Mouse (Mus musculus): Measurements from ENCODE around the gene Mrpl17. TPM values are rescaled to one million over a fixed set of nuclear protein-coding genes. Genes with fewer than 3 reads are reported as not detected.

Gene Mrpl17
- total RNA-seq, 2 experiments from 2014 or later, result 98.2 to 104 TPM

- no peak for DNase-seq
Measured at GRCm38 (mm10) chr7:105786506-105787284, 24.2 kb downstream of the Mrpl17 start.

- DNase-seq, result no peak
Measured at GRCm38 (mm10) chr7:105784556-105784955, 26.3 kb downstream of the Mrpl17 start.

GRCm38 (mm10) chr7:105783861-105784260 lies 27.0 kb downstream of the Mrpl17 start:
- DNase-seq, result no peak

- peak; percentile 40 for DNase-seq
Measured at GRCm38 (mm10) chr7:105778553-105779265, 32.2 kb downstream of the Mrpl17 start.

GRCm38 (mm10) chr7:105777797-105778552 lies 32.9 kb downstream of the Mrpl17 start:
- DNase-seq, result peak; percentile 86

GRCm38 (mm10) chr7:105777316-105777715 lies 33.6 kb downstream of the Mrpl17 start:
- DNase-seq, result no peak

- DNase-seq, result no peak
Measured at GRCm38 (mm10) chr7:105776026-105776425, 34.9 kb downstream of the Mrpl17 start.

GRCm38 (mm10) chr7:105774661-105775060 lies 36.2 kb downstream of the Mrpl17 start:
- no peak for DNase-seq

GRCm38 (mm10) chr7:105773041-105773440 lies 37.9 kb downstream of the Mrpl17 start:
- DNase-seq, result no peak

GRCm38 (mm10) chr7:105772331-105772730 lies 38.6 kb downstream of the Mrpl17 start:
- DNase-seq, result no peak

GRCm38 (mm10) chr7:105769959-105770358 lies 40.9 kb downstream of the Mrpl17 start:
- peak; percentile 74 for DNase-seq

GRCm38 (mm10) chr7:105767729-105768165 lies 43.2 kb downstream of the Mrpl17 start:
- DNase-seq, result no peak

GRCm38 (mm10) chr7:105764331-105764730 lies 46.6 kb downstream of the Mrpl17 start:
- DNase-seq, result no peak

- DNase-seq, result no peak
Measured at GRCm38 (mm10) chr7:105762517-105763270, 48.2 kb downstream of the Mrpl17 start.

GRCm38 (mm10) chr7:105761813-105762484 lies 49.0 kb downstream of the Mrpl17 start:
- DNase-seq, result no peak

GRCm38 (mm10) chr7:105753281-105753680 lies 57.6 kb downstream of the Mrpl17 start:
- no peak for DNase-seq

Other genes with a start within 250 kb of the Mrpl17 start
- gene Apbb1, start 229.4 kb downstream of the Mrpl17 start, total RNA-seq (2021), result 1 to 10 TPM; 6.5 to 9.1 TPM
- not detected for gene Hpx, start 211.0 kb downstream of the Mrpl17 start, total RNA-seq (2021)
- gene Trim3, start 177.5 kb downstream of the Mrpl17 start, total RNA-seq (2021), result 10 to 100 TPM; 14.7 to 17.0 TPM
- 10 to 100 TPM; 58.3 to 59.5 TPM for gene Timm10b, start 171.0 kb downstream of the Mrpl17 start, total RNA-seq (2021)
- 10 to 100 TPM in 1 of 2 experiments, 1 to 10 TPM in 1; 9.9 to 11.0 TPM for gene Arfip2, start 170.7 kb downstream of the Mrpl17 start, total RNA-seq (2021)
- gene Gm45799, start 170.5 kb downstream of the Mrpl17 start, total RNA-seq (2021), result 1 to 10 TPM; 1.8 to 3.1 TPM
- gene Dnhd1, start 160.3 kb downstream of the Mrpl17 start, total RNA-seq (2021), result under 1 TPM; 0.69 to 0.99 TPM
- 10 to 100 TPM; 49.9 to 59.5 TPM for gene Ilk, start 74.5 kb downstream of the Mrpl17 start, total RNA-seq (2021)
- gene Rrp8, start 73.7 kb downstream of the Mrpl17 start, total RNA-seq (2021), result 1 to 10 TPM; 8.9 to 9.0 TPM
- gene Taf10, start 66.7 kb downstream of the Mrpl17 start, total RNA-seq (2021), result 10 to 100 TPM; 79.5 to 84.6 TPM
- gene Tpp1, start 58.9 kb downstream of the Mrpl17 start, total RNA-seq (2021), result 10 to 100 TPM; 37.5 to 38.7 TPM
- gene Dchs1, start 23.4 kb downstream of the Mrpl17 start, total RNA-seq (2021), result 1 to 10 TPM; 4.3 to 5.3 TPM
- 1 to 10 TPM; 3.0 to 3.6 TPM for gene Gm4070, start 142.9 kb upstream of the Mrpl17 start, total RNA-seq (2021)

Data from gastrocnemius, postnatal 25 days (tissue).